Mouse (Mus musculus): Measurements from ENCODE around the gene Immp2l.

- TF ChIP-seq CHD2 (IDR thresholded peaks at IDR 0.05; ENCODE audit: low read depth, low read length) (no peak), MAFK (IDR thresholded peaks at IDR 0.05; ENCODE audit: insufficient read depth, low read depth, low read length) (no peak)
Measured at GRCm38 (mm10) chr12:41324418-41324817, 300.5 kb downstream of the Immp2l start.

Data from ES-E14 (cell line).